In genomic region chr2:118567179-118567578, GRCm38 (mm10) we compare ENCODE assay signal across 11 mouse cellular contexts.
"Had no signal": no experiment of that assay in that cellular context is flagged by ENCODE, and none has a peak within 500 bp of the region (broad histone marks: within the 10 kb centered on the region; RNA-seq: fewer than 3 reads in every experiment).

No protein-coding gene starts in this region.

- DNase-seq: kidney, adult 9 months; kidney, postnatal 14 days; kidney, postnatal 4 days; layer of hippocampus, adult 9-11 months; liver, postnatal 0 days; lung, postnatal 10 days; thymus, adult 2 months; thymus, postnatal 14 days; thymus, postnatal 4 days had no signal

- ATAC-seq: intestine, postnatal 0 days; liver, postnatal 0 days; midbrain, embryonic 15.5 days had no signal
